ENCODE assay signal across 8 mouse cellular contexts in genomic region chr8:69887289-69888243, GRCm38 (mm10). TPM values are rescaled to one million over a fixed set of nuclear protein-coding genes. Genes with fewer than 3 reads are reported as not detected.
DNase-seq lines count a peak whose midpoint lies in the region; ATAC-seq and TF ChIP-seq lines count a peak whose summit lies in the region.

TSS of gene Cilp2 (minus strand) at chr8:69887687.

- peak within 1 kb of the TSS; percentile 38 for H3K4me3 ChIP-seq in heart, postnatal 0 days (ENCODE audit: low read depth, low read length)
- peak within 1 kb of the TSS; percentile 22 for H3K4me3 ChIP-seq in midbrain, embryonic 12.5 days

- peak; percentile 43 for DNase-seq in adrenal gland, adult 2 months
- DNase-seq in adrenal gland, postnatal 25 days, result no peak
- peak; percentile 19 for DNase-seq in heart, postnatal 0 days (ENCODE audit: low spot score)
- peak; percentile 58 to 70 for DNase-seq in kidney, postnatal 36 days
- no peak for DNase-seq in adipocyte (ENCODE audit: low spot score)
- no peak for DNase-seq in frontal cortex, postnatal 14 days (ENCODE audit: low spot score in 2 of 2)

- no peaks in the 10 kb centered on the region for H3K9me3 ChIP-seq in heart, postnatal 0 days (replicated peaks; ENCODE audit: control insufficient read depth, low read length)
- H3K9me3 ChIP-seq in midbrain, embryonic 12.5 days, result no peaks in the 10 kb centered on the region

- ATAC-seq in common myeloid progenitor, adult 5-6 weeks (replicated peaks; ENCODE audit: low read depth, poor library complexity, severe bottlenecking), result peak; percentile 30
- peak; percentile 32; the same call in 1 of the 2 replicates for ATAC-seq in heart, postnatal 0 days (ENCODE audit: insufficient read depth, low read depth)
- no peak for ATAC-seq in midbrain, embryonic 12.5 days (ENCODE audit: low FRiP score, low read depth)

- H3K36me3 ChIP-seq in heart, postnatal 0 days (replicated peaks; ENCODE audit: control insufficient read depth, insufficient read depth, low read length), result 0 out of 2 replicates have a peak, but pooled peaks cover 4% of the 10 kb centered on the region
- 0 out of 2 replicates have a peak, but pooled peaks cover 3% of the 10 kb centered on the region for H3K36me3 ChIP-seq in midbrain, embryonic 12.5 days

- no peak for TF ChIP-seq CTCF in heart, postnatal 0 days (IDR thresholded peaks at IDR 0.05; ENCODE audit: low read depth)

- peaks cover 17% of the 10 kb centered on the region for H3K4me1 ChIP-seq in heart, postnatal 0 days (ENCODE audit: control insufficient read depth, insufficient read depth)
- peaks cover 41% of the 10 kb centered on the region for H3K4me1 ChIP-seq in midbrain, embryonic 12.5 days

- H3K9ac ChIP-seq in heart, postnatal 0 days (replicated peaks; ENCODE audit: low read depth, low read length), result 0 out of 2 replicates have a peak within 1 kb of the TSS, but pooled peaks have one; percentile 25
- H3K9ac ChIP-seq in midbrain, embryonic 12.5 days (replicated peaks), result no peak within 1 kb of the TSS

- H3K27ac ChIP-seq in heart, postnatal 0 days (ENCODE audit: low read depth), result no peak within 1 kb of the TSS
- H3K27ac ChIP-seq in midbrain, embryonic 12.5 days (replicated peaks), result no peak within 1 kb of the TSS

- 1% methylated on average over 56 of the region's 60 CpGs for WGBS in heart, postnatal 0 days
- WGBS in midbrain, embryonic 12.5 days, result 2% methylated on average over 57 of the region's 60 CpGs

- TF ChIP-seq EP300 in heart, postnatal 0 days (IDR thresholded peaks at IDR 0.05; ENCODE audit: low read depth), result no peak

- peaks cover 77% of the 10 kb centered on the region for H3K27me3 ChIP-seq in heart, postnatal 0 days (ENCODE audit: control insufficient read depth, insufficient read depth, low read length)
- peaks cover 86% of the 10 kb centered on the region for H3K27me3 ChIP-seq in midbrain, embryonic 12.5 days

- H3K4me2 ChIP-seq in heart, postnatal 0 days (ENCODE audit: low read depth, low read length), result peak within 1 kb of the TSS; percentile 62
- H3K4me2 ChIP-seq in midbrain, embryonic 12.5 days (replicated peaks), result peak within 1 kb of the TSS; percentile 34

RNA-seq across cellular contexts. Expression of gene Cilp2, which starts in this region (rescaled TPM):
- total RNA-seq in adrenal gland, adult 2 months (2021), result under 1 TPM; 0.07 to 0.09 TPM
- 0.39 and 1.1 TPM in 2 replicates for polyA plus RNA-seq in adrenal gland, adult 2 months (2012; rRNA removed)
- total RNA-seq in adrenal gland, postnatal 25 days (2021), result not detected in 2 replicates
- total RNA-seq in common myeloid progenitor, adult 5-6 weeks (2017), result not detected in 2 replicates
- total RNA-seq in heart, postnatal 0 days (2014; rRNA removed; ENCODE audit: low replicate concordance), result 0.23 and 0.43 TPM in 2 replicates
- 0.36 and 0.49 TPM in 2 replicates for polyA plus RNA-seq in heart, postnatal 0 days (2015; fragmentation: Nextera tagmentation; extraction: Ambion mirVana)
- 0.85 and 1.1 TPM in 2 replicates for polyA plus RNA-seq in midbrain, embryonic 12.5 days (2016; fragmentation: Nextera tagmentation; extraction: Ambion mirVana)

Comparison
In these comparisons a context has a peak if more than half of its experiments do, and no peak if none do; other contexts are left out.
1. DNase-seq: peak in adrenal gland, adult 2 months (single experiment) and kidney, postnatal 36 days (2 of 2); none in adrenal gland, postnatal 25 days (single experiment), adipocyte (single experiment) and frontal cortex, postnatal 14 days (0 of 2).
2. Peak in ATAC-seq in common myeloid progenitor, adult 5-6 weeks; RNA of the gene not detected or under 1 TPM.
3. Peak in DNase-seq, ATAC-seq, H3K4me3 ChIP-seq, H3K9ac ChIP-seq and H3K4me2 ChIP-seq in heart, postnatal 0 days; RNA of the gene not detected or under 1 TPM.